Mouse (Mus musculus): ENCODE data around the gene Wiz.

The Wiz gene

GRCm38 (mm10) chr17:32349851-32350381, 39.3 kb downstream of the Wiz start:
- DNase-seq (ENCODE audit: inconsistent ontology term), result peak; percentile 42

GRCm38 (mm10) chr17:32349037-32349732, 40.1 kb downstream of the Wiz start:
- peak; percentile 61 for DNase-seq (ENCODE audit: inconsistent ontology term)

GRCm38 (mm10) chr17:32348406-32348805, 40.8 kb downstream of the Wiz start:
- DNase-seq (ENCODE audit: inconsistent ontology term), result no peak

- DNase-seq (ENCODE audit: inconsistent ontology term), result no peak
Observed at GRCm38 (mm10) chr17:32341102-32341501, 48.1 kb downstream of the Wiz start.

- DNase-seq (ENCODE audit: inconsistent ontology term), result no peak
Observed at GRCm38 (mm10) chr17:32340110-32340509, 49.1 kb downstream of the Wiz start.

- peak; percentile 22 for DNase-seq (ENCODE audit: inconsistent ontology term)
Observed at GRCm38 (mm10) chr17:32335869-32336268, 53.4 kb downstream of the Wiz start.

- DNase-seq (ENCODE audit: inconsistent ontology term), result no peak
Observed at GRCm38 (mm10) chr17:32334921-32335320, 54.3 kb downstream of the Wiz start.

- DNase-seq (ENCODE audit: inconsistent ontology term), result no peak
Observed at GRCm38 (mm10) chr17:32333675-32334303, 55.5 kb downstream of the Wiz start.

- DNase-seq (ENCODE audit: inconsistent ontology term), result no peak
Observed at GRCm38 (mm10) chr17:32327501-32327900, 61.7 kb downstream of the Wiz start.

GRCm38 (mm10) chr17:32322809-32323208, 66.4 kb downstream of the Wiz start:
- DNase-seq (ENCODE audit: inconsistent ontology term), result no peak

- no peak for DNase-seq (ENCODE audit: inconsistent ontology term)
Observed at GRCm38 (mm10) chr17:32321836-32322235, 67.4 kb downstream of the Wiz start.

- no peak for DNase-seq (ENCODE audit: inconsistent ontology term)
Observed at GRCm38 (mm10) chr17:32321390-32321734, 67.9 kb downstream of the Wiz start.

- DNase-seq (ENCODE audit: inconsistent ontology term), result peak; percentile 100
Observed at GRCm38 (mm10) chr17:32320597-32321389, 68.4 kb downstream of the Wiz start, which contains the start of gene Akap8. Gene Akap8, minus strand, starts transcription at chr17:32321238.

- DNase-seq (ENCODE audit: inconsistent ontology term), result no peak
Observed at GRCm38 (mm10) chr17:32319950-32320349, 69.3 kb downstream of the Wiz start.

- DNase-seq (ENCODE audit: inconsistent ontology term), result no peak
Observed at GRCm38 (mm10) chr17:32317708-32318107, 71.5 kb downstream of the Wiz start.

- DNase-seq (ENCODE audit: inconsistent ontology term), result no peak
Observed at GRCm38 (mm10) chr17:32317032-32317431, 72.2 kb downstream of the Wiz start.

GRCm38 (mm10) chr17:32315560-32315959, 73.7 kb downstream of the Wiz start:
- no peak for DNase-seq (ENCODE audit: inconsistent ontology term)

GRCm38 (mm10) chr17:32313892-32314291, 75.3 kb downstream of the Wiz start:
- no peak for DNase-seq (ENCODE audit: inconsistent ontology term)

- DNase-seq (ENCODE audit: inconsistent ontology term), result no peak
Observed at GRCm38 (mm10) chr17:32312801-32313200, 76.4 kb downstream of the Wiz start.

- no peak for DNase-seq (ENCODE audit: inconsistent ontology term)
Observed at GRCm38 (mm10) chr17:32307963-32308362, 81.3 kb downstream of the Wiz start.
